Mouse (Mus musculus): Measurements from ENCODE around the gene Ppp1r1c.
A peak's percentile ranks its signal among the peaks of the same experiment; 100 is the strongest.

The Ppp1r1c gene

DNA sequence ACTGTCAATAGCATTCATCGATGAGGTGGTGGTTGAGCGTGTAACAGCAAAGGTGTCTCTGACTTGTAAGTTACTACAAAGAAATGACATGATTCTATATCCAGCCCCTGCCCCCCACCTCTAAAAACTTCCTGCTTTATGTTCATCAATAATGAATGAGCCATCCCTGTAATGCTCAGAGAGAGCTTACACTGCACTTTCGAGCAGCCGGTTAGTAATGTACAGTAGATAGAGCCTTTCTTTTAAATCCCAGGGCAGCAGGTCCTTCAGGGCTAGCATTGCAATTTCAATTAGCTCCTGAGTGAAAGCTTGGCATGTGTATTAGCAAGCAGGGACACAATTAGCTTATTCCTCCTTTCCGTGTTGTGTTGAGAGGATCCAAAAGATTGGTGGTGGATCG, at the start of gene Ppp1r1c:
TSS of gene Ppp1r1c (plus strand) at position 206 of the 400 bp plus-strand sequence.
- no peak for DNase-seq (ENCODE audit: low spot score in 2 of 2)

DNA sequence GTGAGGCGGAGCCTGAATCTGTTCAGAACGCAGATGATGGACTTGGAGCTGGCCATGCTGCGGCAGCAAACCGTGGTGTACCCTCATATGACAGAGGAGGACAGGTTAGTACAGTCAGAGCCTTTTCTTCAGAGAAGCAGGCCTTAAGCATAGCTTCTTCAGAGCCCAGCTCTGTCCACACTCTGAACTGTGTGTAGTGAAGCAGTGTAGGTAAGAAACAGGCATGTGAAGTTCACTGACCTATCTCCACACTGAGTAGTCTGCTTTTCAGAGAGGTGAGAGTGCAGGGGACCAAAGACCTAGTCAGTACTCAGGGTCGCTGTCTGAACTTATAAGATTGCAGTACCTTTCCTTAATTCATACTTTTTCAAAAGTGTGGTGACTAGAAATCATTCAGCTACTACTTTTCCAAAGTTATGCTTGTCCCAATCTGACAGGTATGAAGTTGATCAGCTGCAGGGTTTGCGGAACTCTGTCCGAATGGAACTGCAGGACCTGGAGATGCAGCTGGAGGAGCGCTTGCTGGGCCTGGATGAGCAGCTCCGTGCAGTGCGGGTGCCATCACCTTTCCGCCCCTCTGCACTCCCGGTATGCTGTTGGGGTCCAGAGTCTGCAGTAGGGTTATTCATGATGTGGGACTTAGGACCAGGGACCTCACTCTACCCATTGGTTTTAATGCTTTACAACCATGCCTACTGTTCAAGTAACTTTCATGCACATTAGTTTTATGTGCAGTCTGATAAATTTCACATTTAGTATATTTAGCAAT, 47.0 kb upstream of the Ppp1r1c start:
- DNase-seq (ENCODE audit: low spot score in 2 of 2) = no peak

DNA sequence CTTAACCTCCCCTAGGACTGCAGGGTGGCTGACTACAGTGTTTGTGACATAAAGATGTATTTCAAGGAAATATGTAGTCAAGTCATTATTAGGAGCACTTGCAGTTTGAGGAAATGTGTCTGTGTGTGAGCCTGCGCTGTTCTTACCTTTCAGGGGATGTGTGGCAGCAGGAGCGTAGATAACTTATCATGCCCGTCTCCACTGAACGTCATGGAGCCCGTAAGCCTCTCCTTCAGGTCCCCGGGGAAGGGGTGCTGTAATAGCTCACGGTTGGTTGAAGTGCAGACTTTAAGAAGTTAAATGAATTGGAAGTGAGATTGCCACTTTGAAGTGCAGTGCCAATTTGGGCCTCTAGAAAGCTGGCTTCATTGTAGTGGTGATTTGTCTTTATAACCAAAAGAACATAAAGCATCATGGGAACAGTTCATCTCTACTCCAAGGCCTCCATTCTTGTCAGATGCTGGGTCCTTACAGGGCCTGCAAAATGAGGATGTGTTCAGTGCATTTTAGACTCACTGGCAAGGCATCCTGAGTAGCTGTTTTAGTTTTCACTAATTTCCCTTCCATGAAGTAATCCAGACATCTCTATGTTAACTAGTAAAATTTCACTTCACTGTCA, 46.0 kb upstream of the Ppp1r1c start:
- DNase-seq (ENCODE audit: low spot score in 2 of 2) = no peak

DNA sequence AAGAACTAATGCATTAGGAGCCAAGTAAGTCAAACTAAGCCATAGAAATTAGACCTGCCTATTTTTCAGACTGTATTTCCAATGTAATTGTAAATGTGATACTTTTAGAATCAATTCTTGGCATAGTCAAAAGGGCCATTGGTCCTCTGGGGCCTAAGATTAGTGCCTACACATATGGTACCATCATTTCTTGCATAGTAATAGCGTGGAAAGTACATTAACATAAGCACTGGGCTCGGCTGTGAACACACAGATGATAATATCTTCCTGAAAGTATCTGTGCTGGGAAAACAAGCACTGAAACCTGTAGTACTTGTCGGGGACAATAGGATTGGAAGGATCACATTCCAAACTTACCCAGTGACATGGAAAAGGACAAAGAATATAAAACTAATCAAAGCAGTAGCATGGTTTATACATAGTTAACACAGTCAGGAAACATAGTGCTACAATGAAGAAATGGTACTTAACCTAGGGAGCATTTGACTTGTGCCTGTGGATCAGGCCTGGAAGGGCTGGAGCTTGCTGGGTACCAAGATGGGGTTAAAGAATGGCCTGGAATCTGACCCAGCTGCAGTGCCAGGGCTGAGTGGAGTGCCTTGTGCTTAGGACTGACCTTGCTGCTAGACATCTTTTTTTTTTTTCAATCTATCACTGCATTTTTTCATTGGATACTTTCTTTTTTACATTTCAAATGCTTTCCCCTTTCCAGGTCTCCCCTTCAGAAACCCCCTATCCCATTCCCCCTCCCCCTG, 42.9 kb upstream of the Ppp1r1c start:
- no peak for DNase-seq (ENCODE audit: low spot score in 2 of 2)

DNA sequence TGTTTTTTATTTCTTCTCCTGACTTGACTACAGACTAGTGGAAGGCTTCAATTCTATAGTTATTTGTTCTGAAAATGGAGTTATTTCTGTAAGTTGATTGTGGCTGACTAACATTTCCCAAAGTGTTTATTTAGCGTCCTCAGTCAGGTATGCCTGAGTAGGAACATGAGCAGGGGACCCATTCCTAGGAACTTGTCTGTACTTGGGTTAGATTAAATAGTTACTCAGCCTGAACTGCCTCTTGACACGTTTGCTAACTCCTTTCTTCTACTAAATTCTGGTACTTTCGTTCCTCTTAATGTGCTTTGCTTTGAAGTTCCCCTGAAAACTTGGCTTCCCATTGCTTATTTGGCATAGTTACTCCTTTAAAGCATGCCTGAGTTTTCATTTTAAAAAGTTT, 42.1 kb upstream of the Ppp1r1c start:
- DNase-seq (ENCODE audit: low spot score in 2 of 2) = no peak

DNA sequence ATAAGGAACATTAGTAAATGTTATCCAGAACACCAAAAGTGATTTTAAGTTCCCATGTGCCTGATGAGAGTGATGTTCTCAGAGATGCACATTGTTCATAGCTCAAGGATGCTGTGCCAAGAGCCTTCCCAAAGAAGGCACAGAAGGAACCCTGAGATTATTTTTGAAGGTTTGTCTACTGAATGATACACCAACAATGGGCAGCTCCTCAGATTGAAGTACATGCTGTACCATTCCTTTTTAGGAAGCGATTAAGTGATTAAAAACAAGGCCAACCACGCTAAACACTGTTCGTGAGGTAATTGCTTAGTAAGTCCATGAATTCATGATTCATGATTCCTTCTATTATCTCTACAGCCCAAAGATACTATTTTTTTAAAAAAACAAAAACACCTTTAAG, 32.3 kb upstream of the Ppp1r1c start:
- DNase-seq (ENCODE audit: low spot score in 2 of 2) = no peak

DNA sequence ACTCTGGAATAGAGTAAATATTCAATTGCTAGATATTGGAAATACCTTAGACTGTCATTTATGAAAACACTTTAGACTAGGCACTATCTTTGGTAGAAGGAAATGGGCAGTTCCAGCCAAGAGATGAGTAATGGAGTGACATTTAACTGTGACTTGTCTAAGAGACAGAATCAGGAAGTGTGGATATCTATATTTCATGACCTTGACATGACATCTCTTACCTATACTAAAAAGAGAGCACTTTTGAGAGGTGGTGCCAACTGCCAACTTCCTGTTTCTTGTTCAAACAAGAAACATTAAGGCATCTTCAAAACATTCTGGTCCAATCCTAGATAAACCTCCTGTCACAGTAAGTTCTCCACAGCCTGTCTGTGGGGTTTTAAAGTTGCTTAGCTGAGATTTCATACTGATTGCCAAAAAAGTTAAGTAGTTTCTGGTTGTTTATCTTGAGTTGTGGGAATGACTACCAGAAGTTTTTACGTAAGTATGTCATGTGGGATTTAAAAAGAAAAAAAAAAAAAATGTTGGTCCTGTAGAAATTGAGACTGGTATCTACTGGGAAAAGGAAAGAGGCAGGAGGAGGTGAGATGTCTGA, 29.8 kb upstream of the Ppp1r1c start:
- DNase-seq (ENCODE audit: low spot score in 2 of 2) = no peak

DNA sequence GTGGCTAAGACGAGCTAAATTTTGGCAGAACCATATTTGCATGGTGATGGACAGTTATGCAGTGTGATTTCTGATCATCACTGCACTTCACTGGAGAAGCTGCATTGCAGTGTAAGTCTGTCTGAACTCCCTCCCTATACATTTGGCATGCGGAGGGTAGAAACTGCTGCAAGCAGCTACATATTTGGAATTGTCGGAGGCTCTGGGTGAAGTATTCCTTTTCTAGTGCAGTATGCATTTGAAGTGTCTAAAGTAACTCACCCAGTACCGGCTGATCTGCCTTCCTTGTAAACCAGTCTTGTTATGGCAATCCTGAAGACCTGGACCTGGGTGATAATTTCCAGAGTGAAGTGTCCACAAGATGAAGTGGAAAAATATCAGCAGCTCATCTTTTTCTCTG, 25.9 kb upstream of the Ppp1r1c start:
- no peak for DNase-seq (ENCODE audit: low spot score in 2 of 2)

DNA sequence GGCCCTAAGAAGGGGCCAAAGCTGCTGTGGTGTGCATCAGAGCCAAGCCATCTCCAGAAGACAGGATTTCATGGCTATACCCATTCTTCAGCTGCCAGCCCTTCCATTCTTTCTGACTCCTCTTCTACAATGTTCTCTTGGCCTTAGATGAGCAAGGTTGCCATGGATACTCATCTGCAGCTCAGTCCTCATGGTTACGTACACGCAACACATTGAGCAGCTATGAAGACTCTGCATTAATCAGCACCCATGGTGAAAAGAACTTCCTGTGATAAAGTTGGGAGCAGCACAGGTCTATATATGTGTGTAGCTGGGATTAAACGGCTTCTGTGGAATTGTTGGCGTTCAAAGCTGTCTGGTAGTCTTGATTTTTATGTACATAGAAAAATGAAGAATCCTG, 24.3 kb upstream of the Ppp1r1c start:
- DNase-seq (ENCODE audit: low spot score in 2 of 2) = no peak

DNA sequence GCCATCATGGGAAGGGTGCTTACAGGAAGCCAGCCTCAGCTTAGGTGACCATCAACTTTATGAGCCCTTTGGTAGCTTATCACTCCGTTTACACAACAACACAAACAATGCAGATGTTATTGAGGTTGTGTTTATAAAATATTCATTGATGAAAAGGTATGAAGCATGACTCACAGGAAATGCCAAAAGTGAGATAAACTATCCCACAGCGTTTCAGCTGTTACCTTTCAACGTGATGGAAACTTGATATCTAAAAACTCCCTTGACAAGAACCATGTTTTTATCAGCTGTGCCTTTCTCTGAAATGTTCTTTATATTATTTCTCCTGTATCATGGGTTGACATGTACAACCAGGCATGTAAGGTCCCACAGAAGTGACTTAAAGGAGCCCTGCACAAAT, 16.7 kb upstream of the Ppp1r1c start:
- no peak for DNase-seq (ENCODE audit: low spot score in 2 of 2)

DNA sequence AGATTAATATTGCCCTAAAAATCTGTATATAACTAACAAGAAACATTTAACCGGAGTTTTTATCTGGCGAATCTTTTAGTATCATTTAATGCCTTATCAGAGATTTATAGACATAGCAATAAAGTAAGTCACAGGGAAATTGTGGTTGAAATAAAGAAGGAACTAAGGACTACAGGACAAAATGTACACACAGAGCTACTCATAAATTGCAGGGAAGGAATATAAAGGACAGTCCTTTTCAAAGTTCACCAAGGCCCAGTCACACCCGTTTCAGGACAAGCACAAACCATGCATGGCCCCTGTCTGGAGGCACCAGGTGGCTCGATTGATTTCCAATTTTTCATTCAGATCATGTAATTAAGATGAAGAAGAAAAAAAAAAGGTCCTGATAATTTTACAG, 12.4 kb upstream of the Ppp1r1c start:
- no peak for DNase-seq (ENCODE audit: low spot score in 2 of 2)

DNA sequence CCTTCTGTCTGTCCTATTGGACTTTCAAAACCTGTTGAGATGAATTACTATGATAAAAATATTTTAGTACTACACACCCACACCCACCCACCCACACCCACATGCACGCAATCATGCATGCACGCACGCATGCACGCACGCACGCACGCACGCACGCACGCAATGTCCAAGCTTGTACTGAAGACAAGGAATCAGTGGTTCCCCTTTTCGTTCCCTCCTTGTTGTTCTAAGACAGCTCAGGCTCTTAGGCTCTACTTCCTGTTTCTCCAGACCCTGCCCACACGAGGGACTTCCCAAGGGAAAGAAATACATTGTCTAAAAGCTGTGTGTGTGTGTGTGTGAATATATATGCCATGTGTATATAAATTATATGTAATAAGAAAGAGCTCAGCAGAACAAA, 11.6 kb upstream of the Ppp1r1c start:
- DNase-seq (ENCODE audit: low spot score in 2 of 2) = peak in 1 of 2 experiments; percentile 21

DNA sequence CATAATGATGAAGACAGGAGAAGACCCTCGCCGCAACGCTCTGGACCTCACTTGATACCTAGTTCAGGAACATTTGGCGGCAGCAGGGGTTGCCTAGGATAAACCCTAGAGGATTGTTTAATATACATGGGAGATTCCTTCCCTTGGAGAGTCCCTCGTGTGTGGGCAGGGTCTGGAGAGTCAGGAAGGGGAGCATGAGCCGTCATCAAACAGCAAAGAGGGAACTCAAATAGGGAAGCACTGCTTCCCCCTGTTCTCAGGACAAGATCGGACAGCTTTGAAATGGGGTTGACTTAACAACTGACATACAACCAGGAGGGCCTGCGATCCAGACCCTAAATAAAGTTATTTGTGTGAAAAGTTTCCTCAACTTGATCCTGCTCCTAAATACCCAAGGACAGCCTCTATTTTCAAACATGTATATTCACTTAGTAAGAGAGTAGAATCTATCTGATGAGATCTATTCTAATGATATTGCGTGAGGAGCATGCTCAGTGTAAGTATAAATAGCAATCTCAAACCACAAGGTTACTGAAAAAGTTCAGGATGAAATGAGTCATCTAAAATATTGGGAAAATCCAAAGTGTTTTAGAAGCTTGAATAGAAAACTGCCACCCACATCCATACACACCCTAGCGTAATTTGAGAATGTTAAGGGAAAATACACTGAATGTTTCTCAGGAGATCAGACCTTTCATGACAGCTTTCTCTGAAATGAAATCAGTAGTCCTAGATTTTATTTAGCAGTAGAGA, 10.9 kb upstream of the Ppp1r1c start:
- DNase-seq (ENCODE audit: low spot score in 2 of 2) = peak in 1 of 2 experiments; percentile 39

DNA sequence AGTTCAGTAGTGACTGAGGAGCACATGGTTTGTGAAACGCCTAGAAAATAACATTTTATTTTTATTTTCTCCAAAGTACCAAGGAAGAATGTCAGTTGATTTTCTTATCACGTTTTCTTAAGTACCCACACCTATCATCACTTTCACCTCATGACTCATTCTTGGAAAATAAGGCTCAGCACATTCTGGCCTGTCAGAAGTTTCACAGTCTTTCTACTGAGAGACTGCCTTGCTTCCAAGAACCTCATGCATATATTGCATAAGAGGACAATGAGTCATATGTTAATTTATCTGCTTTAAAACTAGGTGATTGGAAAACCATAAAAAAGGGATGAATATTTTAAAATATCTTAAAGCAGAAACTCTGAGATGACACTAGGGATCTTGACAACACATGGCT, 9.4 kb upstream of the Ppp1r1c start:
- no peak for DNase-seq (ENCODE audit: low spot score in 2 of 2)

DNA sequence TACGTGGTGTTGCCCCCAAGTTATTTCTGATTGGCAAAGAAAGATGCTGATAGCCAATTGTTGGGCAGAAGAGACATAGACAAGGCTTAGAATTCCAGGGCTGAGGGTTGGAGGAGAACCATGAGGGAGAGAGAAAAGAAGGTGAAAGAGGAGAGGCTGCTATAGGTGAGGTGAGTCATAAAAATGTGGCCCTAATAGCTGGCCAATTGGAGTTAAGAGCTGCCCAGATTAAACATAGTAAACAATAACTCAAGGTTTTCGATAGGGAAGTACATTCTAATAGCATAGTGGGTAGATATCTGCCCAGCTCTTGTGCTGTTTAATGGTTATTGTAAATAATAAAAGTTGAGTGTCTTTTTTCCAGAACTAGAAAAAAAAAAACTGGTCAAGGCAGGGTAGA, 2.8 kb upstream of the Ppp1r1c start:
- DNase-seq (ENCODE audit: low spot score in 2 of 2) = no peak

DNA sequence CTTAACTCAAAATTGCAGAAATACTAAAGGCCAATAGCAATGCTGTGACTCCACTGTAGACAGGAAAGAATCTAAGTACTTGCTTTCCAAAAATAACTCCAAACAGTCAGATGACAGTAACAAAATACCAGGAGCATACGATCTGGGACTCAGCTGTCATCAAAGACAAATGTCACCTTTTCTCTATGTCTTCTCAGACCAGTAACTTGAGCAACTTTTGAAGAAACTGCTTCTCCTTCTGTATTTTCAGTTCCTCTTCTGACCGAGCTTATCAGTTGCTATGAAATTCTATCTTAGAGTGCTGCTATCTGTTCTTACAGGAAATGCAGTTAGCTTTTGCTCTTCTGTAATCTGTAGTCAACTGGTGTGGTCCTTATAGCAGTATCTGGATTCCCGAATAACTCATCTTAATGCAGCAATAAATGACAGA, 6.1 kb downstream of the Ppp1r1c start:
- no peak for DNase-seq (ENCODE audit: low spot score in 2 of 2)

DNA sequence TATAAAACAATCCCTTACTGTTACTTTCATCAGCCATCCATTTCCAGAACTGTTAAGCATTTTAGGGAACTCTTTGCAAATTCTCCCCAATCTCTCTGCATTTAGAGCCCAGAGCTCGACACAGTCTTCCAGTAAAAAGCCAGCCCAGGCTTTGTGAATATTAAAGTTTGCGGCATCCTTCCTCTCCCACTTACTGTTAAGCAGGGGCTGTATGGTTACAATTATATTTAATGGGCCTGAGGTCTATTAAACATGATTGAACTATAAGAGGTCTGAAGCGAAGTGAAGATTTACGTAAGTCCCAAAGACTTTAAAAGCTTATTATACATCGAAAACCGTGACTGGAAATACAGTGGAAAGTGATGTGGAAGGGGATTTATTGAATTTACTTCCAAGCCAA, 7.2 kb downstream of the Ppp1r1c start:
- DNase-seq (ENCODE audit: low spot score in 2 of 2) = no peak

DNA sequence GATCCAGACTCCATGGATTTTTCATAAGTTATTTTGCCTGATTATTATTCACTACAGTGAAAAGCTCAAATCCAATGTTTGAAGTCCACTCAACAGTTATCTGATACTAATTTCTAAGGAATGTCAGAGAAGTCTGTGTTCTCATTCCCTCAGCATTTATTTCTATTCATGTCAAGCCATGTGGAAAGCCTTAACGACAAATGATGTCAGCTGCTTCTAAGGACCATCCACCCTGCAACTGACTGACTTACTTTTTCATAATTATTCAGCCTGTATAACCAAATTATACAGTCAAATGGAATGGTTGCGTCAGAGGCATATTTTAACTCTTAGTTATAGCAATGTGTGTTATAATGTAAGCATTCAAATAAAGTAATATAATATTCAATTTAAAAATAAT, 8.3 kb downstream of the Ppp1r1c start:
- no peak for DNase-seq (ENCODE audit: low spot score in 2 of 2)

DNA sequence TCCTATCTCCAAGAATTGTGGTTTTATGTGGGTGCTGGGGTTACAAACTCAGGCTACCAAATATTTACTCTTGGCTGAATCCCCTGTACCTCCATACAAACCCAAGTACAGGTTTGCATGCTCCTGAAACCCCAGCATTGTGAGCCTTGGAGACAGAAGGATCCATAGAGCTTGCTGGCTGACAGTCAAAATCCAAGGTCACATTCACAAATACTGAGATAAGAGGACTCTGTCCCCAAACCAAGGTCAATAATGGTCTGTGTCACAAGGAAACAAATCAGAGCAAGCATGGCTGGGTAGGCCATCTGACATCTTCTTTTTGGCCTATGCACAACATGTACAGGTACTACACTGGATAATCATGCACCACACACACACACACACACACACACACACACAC, 10.3 kb downstream of the Ppp1r1c start:
- no peak for DNase-seq (ENCODE audit: low spot score in 2 of 2)

DNA sequence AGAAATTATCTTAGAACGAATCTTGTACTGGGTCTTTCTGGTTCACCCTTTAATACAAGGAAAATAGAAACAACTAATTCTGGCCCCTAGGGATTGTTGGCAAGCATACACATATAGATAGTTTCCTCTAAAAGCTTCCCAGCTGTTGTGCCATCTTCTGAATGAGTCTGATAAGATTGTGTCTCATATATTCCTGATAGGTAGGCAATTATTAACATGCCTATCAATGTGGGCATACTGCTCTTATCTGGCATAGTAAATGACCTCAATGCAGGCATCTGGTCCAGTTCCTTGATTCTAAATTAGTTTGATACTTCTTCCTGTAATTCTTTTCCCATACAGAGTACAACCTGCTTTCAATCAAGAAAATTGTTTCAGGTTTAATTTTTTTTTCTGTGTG, 14.8 kb downstream of the Ppp1r1c start:
- no peak for DNase-seq (ENCODE audit: low spot score in 2 of 2)

DNA sequence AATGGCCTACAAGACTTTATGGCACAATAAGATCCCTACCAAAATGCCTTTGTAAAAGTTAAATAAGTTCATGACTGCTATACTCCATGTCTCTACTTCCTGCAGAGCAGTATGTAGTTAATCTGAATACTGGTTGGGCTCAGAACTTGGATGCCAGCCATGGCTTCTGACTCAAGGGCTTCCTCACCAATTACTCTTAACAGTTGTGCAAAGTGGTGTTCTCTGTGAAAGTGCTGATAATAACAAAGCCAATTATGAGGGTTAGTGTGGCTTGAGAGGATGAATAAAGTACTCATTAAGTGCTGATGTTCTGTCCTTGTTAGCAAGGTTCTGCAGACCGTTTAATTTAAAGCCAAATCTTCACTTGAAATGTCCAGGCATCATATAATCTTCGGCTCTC, 31.4 kb downstream of the Ppp1r1c start:
- DNase-seq (ENCODE audit: low spot score in 2 of 2) = peak; percentile 4 to 14

DNA sequence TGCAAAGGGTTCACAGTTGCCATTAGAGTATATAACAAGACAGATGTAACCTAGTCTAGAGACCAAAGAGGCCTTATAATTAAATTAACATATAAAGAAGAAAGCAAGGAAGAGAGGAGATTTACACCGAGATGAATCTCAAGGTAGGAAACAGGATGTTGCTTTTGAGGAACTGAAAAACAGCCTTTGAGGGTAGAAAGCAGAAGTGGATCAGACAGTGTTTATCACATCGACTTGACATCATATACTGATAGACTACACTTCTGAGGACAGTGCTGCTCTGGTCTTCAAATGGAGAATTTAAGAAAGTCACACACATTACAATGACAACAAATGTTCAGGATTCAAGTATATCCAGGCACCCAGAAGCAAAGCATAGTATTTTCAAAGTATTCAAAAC, 34.4 kb downstream of the Ppp1r1c start:
- DNase-seq (ENCODE audit: low spot score in 2 of 2) = no peak
